Mouse (Mus musculus): Measurements from ENCODE around the gene Srpk2. TPM values are rescaled to one million over a fixed set of nuclear protein-coding genes. Genes with fewer than 3 reads are reported as not detected.
"Not testable (repeated sequence)": the region's sequence is repeated elsewhere in the genome, so short reads cannot be mapped to it uniquely, and the experiment has no call there.

Gene Srpk2
- total RNA-seq, 2 experiments from 2014 or later = 23.8 to 27.4 TPM

DNA sequence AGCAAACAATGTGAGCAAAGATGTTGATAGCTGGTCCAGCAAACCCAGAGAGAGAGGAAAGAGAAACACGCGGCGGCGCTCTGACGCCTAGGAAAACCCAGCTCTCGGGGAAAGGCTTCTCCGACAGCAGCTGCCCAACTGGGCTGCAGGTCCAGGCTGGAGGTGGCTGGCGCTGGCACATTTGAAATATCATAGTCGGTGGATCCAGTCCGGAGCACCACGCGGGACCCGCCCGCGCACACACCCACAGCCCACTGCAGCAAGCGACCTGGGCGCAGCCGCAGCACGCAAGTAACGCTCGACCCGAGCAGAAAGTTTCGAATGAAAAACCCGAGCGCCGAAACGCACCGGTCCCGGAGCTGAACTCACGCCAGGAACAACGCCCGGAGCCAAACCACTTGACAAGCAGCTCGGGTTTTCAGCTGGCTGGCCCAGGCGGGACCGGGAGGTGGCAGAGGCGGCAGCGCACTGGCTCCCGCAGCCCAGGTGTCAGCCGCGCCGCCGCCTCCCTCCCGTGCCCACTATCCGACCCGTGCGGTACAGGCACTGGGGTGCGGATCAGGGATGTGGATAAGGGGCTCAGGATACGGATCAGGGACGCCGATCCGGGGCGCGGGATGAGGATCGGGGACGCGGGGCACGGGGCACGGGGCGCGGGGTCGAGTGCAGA lies 9.5 kb downstream of the Srpk2 start:
- peak; percentile 75 for DNase-seq (ENCODE audit: low spot score)

DNA sequence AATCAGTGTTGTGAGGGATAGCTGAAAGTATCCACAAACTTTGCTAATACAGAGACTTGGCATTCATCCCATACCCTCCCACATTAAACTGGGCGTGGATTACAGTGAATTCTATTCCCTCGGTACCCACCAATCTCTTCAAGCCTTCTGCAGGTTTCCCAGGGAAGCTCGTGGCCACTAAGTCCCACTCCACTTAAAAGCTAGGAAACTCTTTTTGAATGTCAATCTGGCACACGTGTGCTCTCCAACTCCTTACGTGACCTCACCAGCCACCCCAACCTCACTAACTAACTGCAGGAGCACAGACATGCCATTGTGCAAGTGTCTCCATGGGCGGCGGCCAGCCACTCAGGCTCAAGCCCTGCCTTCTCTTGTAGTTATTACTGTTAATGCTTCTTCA lies 12.3 kb downstream of the Srpk2 start:
- no peak for DNase-seq (ENCODE audit: low spot score)

DNA sequence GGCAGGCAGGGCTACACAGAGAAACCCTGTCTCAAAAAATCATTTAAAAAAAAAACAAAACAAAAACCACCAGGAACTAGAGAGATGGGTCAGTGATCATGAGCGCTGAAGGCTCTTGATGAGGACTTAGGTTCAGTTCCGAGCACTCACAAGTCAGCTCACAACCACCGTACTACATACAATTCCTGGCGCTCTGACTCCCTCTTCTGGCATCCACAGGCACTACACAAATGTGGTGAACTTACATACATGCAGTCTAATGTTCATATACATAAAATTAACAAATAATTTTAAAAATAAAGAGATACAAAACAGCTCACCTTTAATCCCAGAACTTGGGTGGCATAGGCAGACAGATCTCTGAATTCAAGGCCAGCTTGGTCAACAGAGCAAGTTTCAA lies 13.5 kb downstream of the Srpk2 start:
- no peak for DNase-seq (ENCODE audit: low spot score)

DNA sequence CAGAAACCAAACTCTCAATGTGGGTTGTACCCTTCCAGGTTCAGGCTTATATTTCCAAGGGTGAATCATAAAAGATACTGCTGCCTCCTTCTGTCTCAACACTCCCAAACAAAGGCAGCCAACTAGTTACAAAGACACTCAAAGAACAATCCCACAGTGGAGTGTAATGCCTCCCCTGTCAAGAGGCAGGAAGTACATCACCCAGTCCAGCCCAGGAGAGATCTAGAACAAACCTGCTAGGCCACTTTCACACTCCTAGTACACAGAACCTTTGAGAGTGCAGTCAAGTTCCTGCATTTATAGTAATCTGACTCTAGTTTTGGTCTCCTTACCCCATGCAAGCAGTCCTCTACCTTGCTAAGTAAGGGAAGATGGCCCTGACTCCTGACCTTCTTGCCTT lies 18.5 kb downstream of the Srpk2 start:
- no peak for DNase-seq (ENCODE audit: low spot score)

DNA sequence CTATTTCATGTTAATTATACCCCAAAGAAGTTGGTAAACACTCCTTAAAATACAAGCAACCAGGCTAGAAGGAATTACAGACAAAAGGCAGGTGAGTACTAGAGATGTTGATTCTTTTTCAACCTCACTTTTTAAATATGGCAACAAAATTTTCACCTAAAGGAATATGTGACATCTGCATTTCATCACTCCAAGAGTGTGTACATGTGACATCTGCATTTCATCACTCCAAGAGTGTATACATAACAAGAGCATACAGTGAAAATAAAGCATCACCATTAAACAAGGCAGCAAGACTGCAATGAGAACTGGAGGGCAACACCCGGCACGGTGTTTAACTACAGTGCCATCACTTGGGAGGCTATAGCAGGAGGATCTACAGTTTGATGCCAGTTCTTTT lies 23.2 kb downstream of the Srpk2 start:
- DNase-seq (ENCODE audit: low spot score) = no peak

DNA sequence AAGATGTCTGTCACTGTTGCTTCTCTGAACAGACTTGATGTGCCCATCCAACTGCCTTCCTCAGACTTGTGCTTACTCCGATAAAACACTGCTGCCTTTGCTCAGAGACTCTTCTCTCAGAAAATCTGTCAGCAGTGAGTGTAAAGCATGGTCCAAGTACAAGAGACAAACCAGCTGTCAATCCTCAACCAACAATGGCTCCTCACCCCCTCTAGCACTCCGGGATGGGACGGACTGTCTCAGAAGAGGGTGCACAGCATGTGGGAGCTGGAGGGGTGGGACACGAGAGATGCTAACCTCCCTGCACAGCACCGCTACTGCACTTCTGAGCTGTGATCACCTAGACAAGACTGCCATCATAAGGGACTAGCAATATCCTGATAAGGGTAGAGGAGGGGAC lies 26.4 kb downstream of the Srpk2 start:
- DNase-seq (ENCODE audit: low spot score) = no peak

DNA sequence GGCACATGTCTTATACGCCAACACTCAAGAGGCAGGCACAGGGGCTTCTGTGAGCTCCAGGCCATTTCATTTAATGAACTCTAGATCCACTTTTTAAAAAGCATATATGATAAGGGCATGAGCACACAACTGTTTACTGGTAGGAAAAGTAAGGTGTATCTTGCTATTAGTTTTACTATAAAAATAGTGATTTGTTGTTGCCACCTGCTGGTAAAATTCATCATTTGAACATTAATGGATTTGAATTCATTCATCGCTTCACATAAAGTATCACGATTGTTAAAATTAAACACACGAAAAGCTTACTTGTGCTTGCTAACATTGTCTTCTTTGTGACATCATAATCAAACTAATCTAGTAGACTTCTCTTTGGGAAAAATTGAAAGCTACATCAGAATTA lies 27.8 kb downstream of the Srpk2 start:
- DNase-seq (ENCODE audit: low spot score) = no peak

DNA sequence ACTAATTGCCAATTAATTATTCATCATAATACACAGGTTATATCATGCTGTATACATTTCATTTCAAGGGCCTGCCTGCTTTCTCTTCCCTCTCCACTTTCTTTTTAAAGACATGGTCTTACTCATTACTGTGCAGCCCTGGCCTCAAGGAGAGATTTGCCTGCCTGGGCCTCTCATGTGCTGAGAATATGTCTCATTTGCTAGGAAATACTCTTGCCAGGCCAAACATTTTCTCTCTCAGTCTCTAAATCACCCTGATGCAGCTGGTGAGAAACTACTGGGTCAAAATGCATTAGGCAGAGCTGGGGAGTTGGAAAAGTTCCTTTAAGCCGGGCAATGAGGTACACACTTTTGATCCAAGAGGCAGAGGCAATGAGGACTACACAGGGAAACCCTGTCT lies 29.4 kb downstream of the Srpk2 start:
- DNase-seq (ENCODE audit: low spot score) = no peak

DNA sequence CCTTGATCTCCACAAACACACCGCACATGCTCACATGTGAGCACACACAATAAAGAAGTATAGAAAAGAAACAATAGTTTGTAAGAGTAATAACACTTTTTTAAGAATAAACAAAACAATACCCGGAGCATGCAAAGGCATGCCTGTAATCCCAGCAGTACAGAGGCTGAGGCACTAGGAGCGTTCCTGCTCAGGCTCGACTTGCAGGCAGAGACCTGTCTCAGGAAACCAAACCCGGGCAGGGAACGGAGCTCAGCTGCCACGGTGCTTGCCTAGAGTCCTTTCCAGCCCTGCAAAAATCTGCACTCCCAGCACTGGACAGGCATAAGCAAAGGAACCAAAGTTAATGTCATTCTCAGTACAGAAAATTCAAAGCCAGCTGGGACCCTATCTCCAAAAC lies 32.1 kb downstream of the Srpk2 start:
- no peak for DNase-seq (ENCODE audit: low spot score)

DNA sequence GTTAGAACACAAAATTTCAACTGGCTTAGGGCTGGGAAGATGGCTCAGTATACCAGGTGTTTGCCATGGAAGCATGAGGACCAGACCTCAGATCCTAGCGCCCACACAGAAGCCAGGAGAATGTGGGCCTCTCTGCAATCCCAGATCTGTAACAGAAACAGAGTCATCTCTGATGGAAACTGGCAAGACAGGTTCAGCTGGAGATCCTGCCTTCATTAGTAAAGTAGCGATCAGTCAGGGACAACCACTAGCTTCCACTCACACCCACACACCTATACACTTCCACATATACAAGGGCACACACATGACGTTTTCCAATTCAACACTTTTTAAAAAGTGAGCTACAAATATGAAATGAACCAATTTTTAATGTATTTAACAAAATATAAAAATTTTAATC lies 32.6 kb downstream of the Srpk2 start:
- DNase-seq (ENCODE audit: low spot score) = no peak

DNA sequence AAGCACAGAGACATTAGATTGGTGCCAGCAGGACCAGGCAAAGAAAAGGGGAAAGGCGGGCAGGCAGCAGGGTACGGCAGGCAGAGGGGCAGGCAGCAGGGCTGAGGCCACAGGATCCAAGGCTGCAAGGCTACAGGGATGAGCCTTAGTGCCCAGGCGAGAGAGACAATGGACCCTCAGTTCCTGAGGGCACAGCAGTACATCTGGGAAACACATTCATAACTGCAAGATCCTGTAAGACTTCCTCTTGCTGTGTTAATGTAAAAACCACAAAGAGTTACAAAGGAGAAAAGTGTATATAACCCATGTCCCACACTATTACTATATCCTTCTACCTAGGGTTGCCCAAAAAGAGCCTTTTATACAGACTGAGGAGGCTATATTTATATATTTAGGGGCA lies 33.9 kb downstream of the Srpk2 start:
- DNase-seq (ENCODE audit: low spot score) = no peak

DNA sequence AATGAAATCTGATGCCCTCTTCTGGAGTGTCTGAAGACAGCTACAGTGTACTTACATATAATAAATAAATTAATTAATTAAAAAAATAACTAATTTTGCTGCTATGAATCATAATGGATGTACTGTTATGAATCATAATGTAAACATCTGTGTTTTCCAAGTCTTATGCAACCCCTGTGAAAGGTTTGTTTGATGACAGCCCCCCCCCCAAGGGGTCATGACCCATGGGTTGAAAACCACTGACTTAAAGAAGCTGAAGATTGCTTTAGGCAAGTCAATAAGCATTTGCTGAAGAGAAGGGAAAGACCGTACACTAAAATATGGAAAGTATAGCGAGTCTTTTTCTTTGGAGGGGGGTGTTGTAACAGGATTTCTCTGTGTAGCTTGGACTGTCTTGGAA lies 35.2 kb downstream of the Srpk2 start:
- DNase-seq (ENCODE audit: low spot score) = no peak

DNA sequence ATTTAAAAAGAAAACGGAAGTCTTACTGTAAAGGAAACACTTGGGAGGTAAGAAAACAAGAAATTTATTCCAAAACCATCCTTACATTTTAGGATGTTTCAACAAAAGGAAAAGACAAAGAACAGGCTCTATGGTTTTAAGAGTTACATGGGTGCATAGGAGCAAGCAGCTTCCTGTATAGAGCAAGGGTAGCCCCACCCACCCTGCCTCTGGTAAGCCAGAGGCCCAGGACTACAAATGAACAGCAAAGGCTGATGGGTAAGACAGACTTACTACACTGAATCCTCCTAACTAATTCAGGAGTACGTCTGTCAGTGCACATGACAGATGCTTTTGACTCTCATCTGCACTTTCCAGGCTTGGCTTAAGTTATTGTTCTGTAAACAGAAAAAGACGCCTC lies 38.7 kb downstream of the Srpk2 start:
- DNase-seq (ENCODE audit: low spot score) = no peak

DNA sequence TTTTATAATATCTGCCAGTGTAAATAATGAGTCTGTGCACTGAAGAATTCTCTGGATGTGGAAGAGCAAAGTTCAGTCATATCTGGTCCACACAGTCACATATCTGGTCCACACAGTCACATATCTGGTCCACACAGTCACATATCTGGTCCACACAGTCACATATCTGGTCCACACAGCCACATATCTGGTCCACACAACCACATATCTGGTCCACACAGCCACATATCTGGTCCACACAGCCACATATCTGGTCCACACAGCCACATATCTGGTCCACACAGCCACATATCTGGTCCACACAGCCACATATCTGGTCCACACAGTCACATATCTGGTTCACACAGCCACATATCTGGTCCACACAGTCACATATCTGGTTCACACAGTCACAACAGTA lies 45.2 kb downstream of the Srpk2 start:
- DNase-seq (ENCODE audit: low spot score) = not testable (repeated sequence)

DNA sequence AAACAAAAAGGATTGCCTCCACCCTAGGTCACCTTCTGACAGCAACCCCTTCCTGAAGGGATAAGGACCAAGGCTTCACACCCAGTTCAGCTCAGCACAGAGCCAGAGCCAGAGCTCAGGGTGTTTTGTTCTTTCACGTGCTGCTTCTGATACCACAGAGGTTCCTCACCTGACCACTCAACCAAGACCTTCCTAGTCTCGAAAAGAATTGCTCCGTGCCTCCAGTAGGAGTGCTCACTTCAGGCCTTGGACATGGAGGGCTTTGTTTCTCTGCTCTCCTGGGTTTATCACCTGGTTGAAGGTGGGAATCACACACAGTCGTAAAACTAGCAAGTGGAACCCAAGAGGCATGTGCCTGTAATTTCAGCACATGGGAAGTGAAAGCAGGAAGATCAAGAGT lies 46.4 kb downstream of the Srpk2 start:
- no peak for DNase-seq (ENCODE audit: low spot score)

DNA sequence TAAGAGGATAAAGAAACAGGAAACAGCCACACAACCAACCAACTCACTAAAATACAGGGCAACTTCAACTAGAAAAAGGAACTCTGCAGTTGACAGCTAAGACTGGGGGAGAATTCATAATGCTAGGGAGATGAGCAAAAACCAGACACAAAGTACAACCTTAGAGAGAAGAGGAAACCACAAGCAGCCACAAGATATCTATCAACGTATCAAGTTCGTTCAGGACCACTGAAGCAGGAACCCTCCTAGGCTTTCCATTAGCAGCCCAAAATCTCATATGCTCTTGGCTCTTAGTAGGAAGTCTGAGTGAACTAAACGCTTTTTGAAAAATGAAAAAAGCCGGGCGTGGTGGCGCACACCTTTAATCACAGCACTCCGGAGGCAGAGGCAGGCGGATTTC lies 47.1 kb downstream of the Srpk2 start:
- no peak for DNase-seq (ENCODE audit: low spot score)

DNA sequence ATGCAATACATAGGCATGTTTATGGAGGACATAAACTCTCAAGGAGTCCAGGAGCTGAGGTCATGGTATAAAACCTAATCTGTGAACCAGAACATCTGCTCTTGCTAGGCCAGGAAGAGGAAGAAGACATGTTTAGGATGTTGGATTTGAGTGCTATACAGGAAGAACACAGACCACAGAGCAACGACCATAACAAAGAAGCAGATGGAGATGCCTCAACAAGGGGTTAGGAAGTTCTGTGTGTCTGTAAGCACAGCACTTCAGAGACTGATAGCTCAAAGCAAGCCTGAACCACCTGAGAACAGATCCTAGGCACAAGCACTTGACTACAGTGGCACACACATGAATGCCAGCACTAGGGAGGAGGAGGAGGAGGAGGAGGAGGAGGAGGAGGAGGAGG lies 52.9 kb downstream of the Srpk2 start:
- DNase-seq (ENCODE audit: low spot score) = no peak

DNA sequence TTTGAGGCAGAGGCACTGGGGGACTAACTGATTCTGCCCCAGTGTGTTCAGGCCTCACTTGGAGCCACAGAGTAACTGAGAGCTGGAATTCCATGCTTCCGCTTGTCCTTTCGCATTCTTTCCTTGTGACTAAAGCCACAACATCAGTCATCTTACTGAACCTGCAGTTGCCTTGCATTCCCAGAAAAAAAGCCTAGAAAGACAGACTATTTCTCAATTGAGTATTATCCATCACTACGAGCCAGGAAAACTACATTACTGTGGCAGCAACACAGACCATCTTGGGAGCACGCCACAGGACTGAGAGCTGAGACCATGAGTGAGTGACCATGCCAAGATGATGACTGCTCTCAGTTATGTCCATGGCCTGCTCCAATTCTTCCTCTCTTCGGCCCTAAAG lies 57.2 kb downstream of the Srpk2 start:
- DNase-seq (ENCODE audit: low spot score) = no peak

DNA sequence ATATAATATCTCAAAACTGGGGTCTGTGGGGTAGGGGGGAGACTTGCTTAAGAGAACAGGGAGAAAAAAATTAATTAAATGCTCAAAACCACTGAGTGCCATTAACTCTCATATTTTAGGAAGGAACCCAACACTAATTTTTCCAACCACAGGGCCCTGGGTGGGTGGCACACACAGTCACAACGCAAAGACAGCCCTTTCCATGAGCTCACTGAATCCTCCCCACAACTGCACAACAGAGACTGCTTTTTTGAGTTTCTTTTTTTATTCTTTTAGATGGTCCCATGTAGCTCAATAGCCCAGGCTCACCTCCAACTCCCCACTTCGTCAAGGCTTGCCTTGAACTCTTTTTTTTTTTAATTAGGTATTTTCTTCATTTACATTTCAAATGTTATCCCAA lies 58.2 kb downstream of the Srpk2 start:
- no peak for DNase-seq (ENCODE audit: low spot score)

DNA sequence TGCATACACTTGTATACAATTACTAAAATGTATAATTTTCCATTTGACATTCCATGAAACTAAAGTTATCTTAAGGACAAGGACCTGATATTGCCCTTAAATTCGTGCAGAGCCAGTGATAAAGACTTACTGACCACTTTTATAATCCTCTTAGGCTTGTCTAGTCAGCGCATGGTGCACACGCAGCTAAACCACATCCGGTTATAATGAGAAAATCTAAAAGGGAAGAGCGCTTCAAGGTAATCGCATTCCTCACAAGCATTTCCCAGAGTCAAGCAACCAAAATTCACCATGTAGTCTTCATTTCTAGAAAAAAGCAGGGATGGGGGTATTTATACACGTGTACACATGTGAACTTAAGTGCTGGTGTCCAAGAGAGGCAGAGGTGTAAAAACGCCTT lies 63.8 kb downstream of the Srpk2 start:
- DNase-seq (ENCODE audit: low spot score) = no peak

DNA sequence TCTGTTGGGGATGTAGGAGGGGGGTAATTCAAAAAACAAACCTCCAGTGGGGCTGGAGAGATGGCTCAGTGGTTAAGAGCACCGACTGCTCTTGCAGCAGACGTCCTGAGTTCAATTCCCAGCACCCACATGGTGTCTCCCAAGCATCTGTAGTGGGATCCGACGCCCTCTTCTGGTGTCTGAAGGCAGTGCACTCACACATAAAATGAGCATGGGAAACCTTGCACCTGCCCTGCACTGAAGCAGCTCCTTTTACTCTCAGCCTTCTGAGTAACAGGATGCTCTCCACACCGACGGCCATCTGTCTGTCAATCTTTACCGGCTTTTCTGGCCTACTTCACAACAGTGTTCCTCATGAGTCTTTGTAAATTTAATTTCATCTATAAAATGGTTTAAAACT lies 65.8 kb downstream of the Srpk2 start:
- no peak for DNase-seq (ENCODE audit: low spot score)

DNA sequence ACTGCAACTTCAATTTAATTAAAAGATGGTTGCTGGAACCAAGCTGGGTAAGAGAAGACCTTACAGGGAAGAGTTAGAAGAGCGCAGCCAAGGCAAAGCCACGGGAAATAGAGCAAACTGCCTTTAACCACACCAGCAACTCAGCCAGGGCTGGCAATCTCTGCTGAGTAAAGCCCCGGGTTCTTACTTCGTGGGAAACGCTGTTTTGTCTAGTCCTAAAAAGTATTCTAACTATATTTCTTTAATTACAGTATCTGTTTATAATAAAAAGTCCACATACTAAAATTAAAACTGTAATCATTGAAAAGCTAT lies 67.4 kb downstream of the Srpk2 start:
- no peak for DNase-seq (ENCODE audit: low spot score)

DNA sequence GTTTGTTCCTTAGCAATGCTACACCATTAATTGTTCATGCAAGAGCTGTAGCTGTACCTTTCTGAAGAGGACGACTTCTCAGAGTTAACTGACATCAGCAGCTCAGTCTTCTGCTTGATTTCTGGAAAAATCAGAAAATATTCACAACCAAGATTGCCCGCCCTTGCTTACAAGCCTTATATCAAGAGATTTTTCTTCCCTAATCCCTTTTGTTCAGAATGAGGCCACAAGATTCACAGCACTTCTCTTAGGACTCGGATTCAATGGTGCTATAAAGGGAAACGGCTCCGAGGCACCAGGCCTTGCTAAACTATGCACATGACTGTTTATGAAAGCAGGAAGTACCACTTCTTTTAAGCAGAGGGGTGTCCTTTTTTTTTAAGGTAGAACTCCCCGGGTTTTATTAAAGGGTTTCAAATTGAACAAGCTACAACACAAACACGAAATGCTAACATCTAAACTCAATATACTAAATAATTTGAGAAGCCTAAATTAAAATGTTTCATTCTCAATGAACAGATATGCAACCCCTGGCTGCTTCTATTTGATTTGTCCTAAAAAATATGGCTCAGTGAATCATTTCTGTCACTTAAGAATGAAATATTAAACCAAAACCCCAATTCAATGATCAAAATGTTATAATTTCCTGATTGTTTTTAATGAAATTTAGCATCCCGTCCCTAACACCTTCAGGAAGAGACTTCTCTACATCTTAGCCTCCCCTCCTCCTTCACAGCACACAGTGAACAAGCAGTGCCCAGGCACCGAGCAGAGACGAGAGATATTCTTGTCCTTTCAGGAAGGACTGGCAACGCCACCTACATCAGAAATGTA lies 67.9 kb downstream of the Srpk2 start:
- DNase-seq (ENCODE audit: low spot score) = peak; percentile 55
